Mouse (Mus musculus) heart, postnatal 0 days (tissue): ENCODE results near the gene Bcan. TPM values are rescaled to one million over a fixed set of nuclear protein-coding genes. Genes with fewer than 3 reads are reported as not detected.

ENCODE experiments used
- ATAC-seq: fragments of 200-750 bp; cut with Nextera tagmentation; 2 replicates; pipeline ENCODE4 v1.8.0; 2017; ENCODE audit warnings: low read depth, moderate number of reproducible peaks, moderate library complexity; ENCODE audit not compliant: insufficient read depth
- DNase-seq: peaks from one replicate; pipeline ENCODE4 v3.0.0-alpha.2; 2016; ENCODE audit warnings: low spot score
- H3K27ac ChIP-seq: fragments of 300-500 bp; sonication (generic); 2 replicates; pipeline ENCODE4 v1.5.1; 2014; ENCODE audit warnings: low read depth, mild to moderate bottlenecking
- H3K27me3 ChIP-seq: fragments of 300-500 bp; sonication (generic); 2 replicates; pipeline ENCODE4 v1.6.1; 2014; ENCODE audit warnings: low read length, mixed read lengths; ENCODE audit not compliant: control insufficient read depth, insufficient read depth
- H3K36me3 ChIP-seq: fragments of 300-500 bp; sonication (generic); replicated peaks from 2 replicates; pipeline ENCODE4 v1.6.1; 2014; ENCODE audit warnings: low read length, mixed read lengths; ENCODE audit not compliant: control insufficient read depth, insufficient read depth
- H3K4me1 ChIP-seq: fragments of 300-500 bp; sonication (generic); 2 replicates; pipeline ENCODE4 v1.6.1; 2014; ENCODE audit warnings: antibody characterized with exemption; ENCODE audit not compliant: control insufficient read depth, insufficient read depth
- H3K4me2 ChIP-seq: fragments of 300-500 bp; sonication (generic); 2 replicates; pipeline ENCODE4 v1.6.1; 2014; ENCODE audit warnings: low read depth, mild to moderate bottlenecking, low read length, moderate library complexity
- H3K4me3 ChIP-seq: fragments of 300-500 bp; sonication (generic); 2 replicates; pipeline ENCODE4 v1.5.1; 2014; ENCODE audit warnings: low read depth, low read length
- H3K9ac ChIP-seq: fragments of 300-500 bp; sonication (generic); replicated peaks from 2 replicates; pipeline ENCODE4 v1.6.1; 2014; ENCODE audit warnings: low read depth, low read length, mixed read lengths
- H3K9me3 ChIP-seq: fragments of 300-500 bp; sonication (generic); replicated peaks from 2 replicates; pipeline ENCODE4 v1.6.1; 2016; ENCODE audit warnings: low read length; ENCODE audit not compliant: control insufficient read depth
- CTCF ChIP-seq: IDR thresholded peaks from 2 replicates; pipeline ENCODE4 v1.5.1; 2016; ENCODE audit warnings: antibody characterized with exemption, control low read depth, low read depth
- EP300 ChIP-seq: IDR thresholded peaks from 2 replicates; pipeline ENCODE4 v1.6.1; 2016; ENCODE audit warnings: antibody characterized with exemption, low read depth
- WGBS: fragments of 180-500 bp; shearing (Covaris S2); extraction: QIAGEN DNeasy Blood & Tissue Kit; methylation state at CpG from one replicate; pipeline ENCODE4 v1.1.7; 2014; 5-methylcytosine and 5-hydroxymethylcytosine counted together
- polyA plus RNA-seq: library from polyadenylated mRNA; unstranded; fragments of >200 nt; fragmentation: Nextera tagmentation; extraction: Ambion mirVana; gene quantifications from 2 replicates; pipeline ENCODE4 v1.2.1, GENCODE M21; 2015
- total RNA-seq: library from RNA; depleted of rRNA; stranded (reverse); fragments of >200 nt; gene quantifications from 2 replicates; pipeline ENCODE4 v1.2.3, GENCODE M21; 2014; ENCODE audit warnings: low replicate concordance

Bcan gene
- total and polyA plus RNA-seq, 2 experiments from 2014 or later: not detected

- Histone ChIP-seq H3K9ac (no peak overlapping the region), H3K4me1 (peaks cover 4% of the 10 kb centered on the region), H3K27me3 (peaks cover 95% of the 10 kb centered on the region), H3K27ac (no peak overlapping the region), H3K9me3 (no peaks in the 10 kb centered on the region), H3K4me3 (no peak overlapping the region), H3K36me3 (no peaks in the 10 kb centered on the region), H3K4me2 (no peak overlapping the region)
- WGBS: 26% methylated on average over 11 of the region's 11 CpGs
- DNase-seq (no peak), ATAC-seq (no peak)
- TF ChIP-seq EP300 (no peak), CTCF (no peak)
Observed at GRCm38 (mm10) chr3:87995331-87995730, 4.7 kb downstream of the Bcan start.

- Histone ChIP-seq H3K9ac (no peak overlapping the region), H3K4me3 (no peak overlapping the region), H3K36me3 (no peaks in the 10 kb centered on the region), H3K4me1 (peaks cover 4% of the 10 kb centered on the region; the same call in 1 of the 2 replicates), H3K27me3 (peaks cover 94% of the 10 kb centered on the region), H3K9me3 (no peaks in the 10 kb centered on the region), H3K27ac (no peak overlapping the region), H3K4me2 (no peak overlapping the region)
- 8% methylated on average over 6 of the region's 6 CpGs for WGBS
- TF ChIP-seq CTCF (no peak), EP300 (no peak)
- no peak for DNase-seq
- ATAC-seq: no peak
Observed at GRCm38 (mm10) chr3:87993436-87993835, 6.6 kb downstream of the Bcan start.

- no peak overlapping the region for H3K9ac ChIP-seq
- ATAC-seq (no peak), DNase-seq (no peak)
- H3K9me3 ChIP-seq: no peaks in the 10 kb centered on the region
- H3K4me3 ChIP-seq: no peak overlapping the region
- H3K4me2 ChIP-seq: no peak overlapping the region
- TF ChIP-seq CTCF (no peak), EP300 (no peak)
- no peak overlapping the region for H3K27ac ChIP-seq
- H3K4me1 ChIP-seq: peaks cover 26% of the 10 kb centered on the region
- WGBS: 33% methylated on average over 10 of the region's 10 CpGs
- H3K27me3 ChIP-seq: peaks cover 66% of the 10 kb centered on the region
- H3K36me3 ChIP-seq: no peaks in the 10 kb centered on the region
Observed at GRCm38 (mm10) chr3:87989935-87990334, 10.1 kb downstream of the Bcan start.

- DNase-seq: no peak
Observed at GRCm38 (mm10) chr3:87988068-87988467, 12.0 kb downstream of the Bcan start.

DNA sequence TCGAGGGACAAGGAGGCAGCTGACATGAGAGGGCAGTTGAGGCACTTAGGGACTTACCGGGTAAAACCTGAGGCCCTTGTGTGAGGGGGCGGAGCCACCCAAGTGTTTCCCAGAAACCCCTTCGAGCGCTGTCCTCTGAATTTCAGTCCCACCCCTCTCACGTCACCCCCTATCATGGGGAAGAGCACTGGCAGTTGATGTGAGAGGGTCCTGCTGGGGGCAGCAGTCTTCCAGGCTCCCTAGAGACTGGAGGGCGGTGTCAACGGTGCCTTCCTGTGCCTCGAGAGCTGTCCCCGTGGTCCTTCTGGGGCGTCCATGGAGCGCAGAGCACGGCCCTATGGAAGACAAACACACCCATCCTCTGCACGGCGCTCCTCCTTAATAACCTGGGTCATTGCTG lies 12.4 kb downstream of the Bcan start:
- TF ChIP-seq CTCF (no peak), EP300 (no peak)
- peak; percentile 5; the same call in 1 of the 2 replicates for ATAC-seq
- H3K4me2 ChIP-seq: peak overlapping the region; percentile 58
- WGBS: under 1% methylated on average over 15 of the region's 15 CpGs
- no peak overlapping the region for H3K9ac ChIP-seq
- peak overlapping the region; percentile 28 for H3K4me3 ChIP-seq
- H3K36me3 ChIP-seq: no peaks in the 10 kb centered on the region
- H3K27me3 ChIP-seq: peaks cover 43% of the 10 kb centered on the region
- DNase-seq: peak; percentile 36
- H3K4me1 ChIP-seq: peaks cover 45% of the 10 kb centered on the region
- H3K27ac ChIP-seq: no peak overlapping the region
- H3K9me3 ChIP-seq: no peaks in the 10 kb centered on the region

More at GRCm38 (mm10) chr3:87988068-87988467, 12.0 kb downstream of the Bcan start:
- ATAC-seq: no peak
- Histone ChIP-seq H3K4me1 (peaks cover 41% of the 10 kb centered on the region), H3K9me3 (no peaks in the 10 kb centered on the region), H3K4me3 (peak overlapping the region; percentile 28), H3K27me3 (peaks cover 47% of the 10 kb centered on the region), H3K9ac (no peak overlapping the region), H3K4me2 (peak overlapping the region; percentile 58), H3K36me3 (no peaks in the 10 kb centered on the region), H3K27ac (no peak overlapping the region)
- no peak for TF ChIP-seq EP300
- no peak for TF ChIP-seq CTCF
- 5% methylated on average over 15 of the region's 15 CpGs for WGBS

GRCm38 (mm10) chr3:87986868-87987267 lies 13.2 kb downstream of the Bcan start:
- Histone ChIP-seq H3K36me3 (no peaks in the 10 kb centered on the region), H3K27ac (peak overlapping the region; percentile 58; the same call in 1 of the 2 replicates), H3K9me3 (no peaks in the 10 kb centered on the region), H3K4me2 (peak overlapping the region; percentile 58), H3K27me3 (peaks cover 35% of the 10 kb centered on the region), H3K4me1 (peaks cover 53% of the 10 kb centered on the region), H3K4me3 (peak overlapping the region; percentile 28), H3K9ac (no peak overlapping the region)
- ATAC-seq (peak; percentile 67), DNase-seq (peak; percentile 93)
- TF ChIP-seq CTCF (peak; percentile 99), EP300 (0 out of 2 replicates have a peak, but pooled peaks have one; percentile 50)
- under 1% methylated on average over 17 of the region's 17 CpGs for WGBS
